Mouse (Mus musculus): Measurements from ENCODE around the gene Cbarp. TPM values are rescaled to one million over a fixed set of nuclear protein-coding genes. Genes with fewer than 3 reads are reported as not detected.
A peak's percentile ranks its signal among the peaks of the same experiment; 100 is the strongest.

The Cbarp gene
- polyA plus RNA-seq, 2 experiments, result 1.1 to 1.8 TPM

DNA sequence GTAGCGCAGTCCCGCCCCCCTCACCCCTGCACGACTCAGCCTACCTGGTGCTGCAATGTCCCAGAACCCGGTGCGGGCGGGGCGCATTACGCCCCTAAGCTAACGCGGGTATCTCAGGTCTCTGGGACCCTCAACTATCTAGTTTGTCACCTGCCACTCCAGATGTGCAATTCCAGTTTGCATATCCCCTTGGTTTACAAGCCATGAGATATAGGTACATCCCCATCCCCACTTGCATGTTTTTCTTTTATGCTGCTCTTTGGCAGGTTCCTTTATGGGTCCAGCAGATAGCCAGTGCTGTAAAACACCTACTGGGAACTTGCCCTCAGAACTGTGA is 1.2 kb downstream of the Cbarp start:
- no peak overlapping the region; the same call in 1 of the 2 replicates for H3K9ac ChIP-seq (replicated peaks)
- H3K27ac ChIP-seq, result no peak overlapping the region
- peak overlapping the region; percentile 83 for H3K4me2 ChIP-seq (ENCODE audit: low read depth)
- TF ChIP-seq EP300 (IDR thresholded peaks at IDR 0.05; ENCODE audit: low read depth), result no peak
- no peak for TF ChIP-seq CTCF (IDR thresholded peaks at IDR 0.05; ENCODE audit: low read depth)
- H3K4me3 ChIP-seq (ENCODE audit: insufficient read depth in 1 of 2, low read depth in 2 of 2, low read length in 2 of 2), result peak overlapping the region; percentile 54 to 55
- peaks cover 2 to 24% of the 10 kb centered on the region in 2 experiments; a peak in 3 of 4 replicates for H3K4me1 ChIP-seq (replicated peaks; ENCODE audit: control insufficient read depth in 2 of 2, insufficient read depth in 2 of 2, low read length in 1 of 2)
- DNase-seq (ENCODE audit: low read depth in 3 of 3, low spot score in 3 of 3), result no peak
- ATAC-seq (ENCODE audit: insufficient read depth), result no peak
- H3K36me3 ChIP-seq (replicated peaks; ENCODE audit: control insufficient read depth, insufficient read depth, low read depth), result peaks cover 6% of the 10 kb centered on the region
- WGBS (ENCODE audit: insufficient replicate concordance), result 2% methylated on average over 10 of the region's 10 CpGs
- H3K9me3 ChIP-seq (ENCODE audit: control insufficient read depth, low read length), result no peaks in the 10 kb centered on the region
- H3K27me3 ChIP-seq (ENCODE audit: control insufficient read depth, insufficient read depth, low read length), result peaks cover 33% of the 10 kb centered on the region

DNA sequence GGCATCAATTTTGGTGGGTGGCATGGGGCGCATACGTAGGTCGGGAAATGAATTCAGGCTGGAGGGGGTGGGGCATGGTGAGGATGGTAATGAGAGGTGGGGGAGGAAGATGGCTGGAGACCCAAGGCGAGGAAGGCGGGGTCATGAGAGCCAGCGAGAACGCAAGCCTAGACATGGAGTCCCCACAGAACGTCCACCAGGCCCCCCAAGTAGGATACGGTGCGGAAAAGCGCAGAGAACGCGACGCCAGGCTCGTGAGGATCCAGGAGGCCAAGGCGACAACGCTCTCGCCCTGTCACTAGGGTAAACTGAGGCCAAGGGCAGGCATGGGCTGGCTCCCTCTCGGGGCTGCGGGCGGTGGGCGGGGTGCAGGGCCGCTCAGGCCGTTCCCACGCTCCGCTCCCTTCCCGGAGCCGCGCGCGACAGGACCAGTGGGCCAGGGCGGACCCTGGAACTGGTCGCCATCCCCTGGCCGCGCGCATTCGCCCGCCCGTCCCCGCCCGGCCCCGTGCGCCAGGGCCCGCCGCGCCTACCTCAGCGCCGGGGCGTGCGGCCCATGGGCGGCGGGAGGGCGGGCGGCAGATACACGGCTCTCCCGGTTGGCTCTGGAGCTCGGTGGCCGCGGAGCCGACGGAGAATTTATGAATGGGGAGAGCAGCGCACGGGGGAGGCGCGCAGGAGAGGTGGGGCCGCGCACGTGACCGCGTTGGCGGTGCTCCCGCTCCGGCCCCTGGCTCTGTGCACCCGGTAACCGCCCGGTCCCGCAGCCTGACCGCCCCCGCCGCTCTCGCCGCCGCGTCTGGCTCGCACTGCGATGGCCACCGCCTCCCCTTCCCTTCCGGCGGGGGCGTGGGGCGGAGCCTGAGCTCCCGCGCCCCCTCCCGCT is 1.8 kb downstream of the Cbarp start, which contains the start of gene Atp5d:
Gene Atp5d, plus strand, starts transcription at position 80 of the 886 bp plus-strand sequence.
- Histone ChIP-seq H3K4me2 (ENCODE audit: low read depth) (peak within 1 kb of the TSS; percentile 83), H3K9ac (replicated peaks) (peak within 1 kb of the TSS; percentile 43), H3K4me1 (replicated peaks; ENCODE audit: control insufficient read depth in 2 of 2, insufficient read depth in 2 of 2, low read length in 1 of 2) (peaks cover 2 to 24% of the 10 kb centered on the region in 2 experiments; a peak in 3 of 4 replicates), H3K27me3 (ENCODE audit: control insufficient read depth, insufficient read depth, low read length) (peaks cover 33% of the 10 kb centered on the region), H3K4me3 (ENCODE audit: insufficient read depth in 1 of 2, low read depth in 2 of 2, low read length in 2 of 2) (peak within 1 kb of the TSS; percentile 54 to 55), H3K9me3 (ENCODE audit: control insufficient read depth, low read length) (no peaks in the 10 kb centered on the region), H3K27ac (no peak within 1 kb of the TSS), H3K36me3 (replicated peaks; ENCODE audit: control insufficient read depth, insufficient read depth, low read depth) (no peaks in the 10 kb centered on the region)
- peak; percentile 5; the same call in 1 of the 2 replicates for ATAC-seq (ENCODE audit: insufficient read depth)
- TF ChIP-seq CTCF (IDR thresholded peaks at IDR 0.05; ENCODE audit: low read depth), result no peak
- no peak for TF ChIP-seq EP300 (IDR thresholded peaks at IDR 0.05; ENCODE audit: low read depth)
- under 1% methylated on average over 89 of the region's 94 CpGs for WGBS (ENCODE audit: insufficient replicate concordance)
- no peak for DNase-seq (ENCODE audit: low read depth in 3 of 3, low spot score in 3 of 3)

DNA sequence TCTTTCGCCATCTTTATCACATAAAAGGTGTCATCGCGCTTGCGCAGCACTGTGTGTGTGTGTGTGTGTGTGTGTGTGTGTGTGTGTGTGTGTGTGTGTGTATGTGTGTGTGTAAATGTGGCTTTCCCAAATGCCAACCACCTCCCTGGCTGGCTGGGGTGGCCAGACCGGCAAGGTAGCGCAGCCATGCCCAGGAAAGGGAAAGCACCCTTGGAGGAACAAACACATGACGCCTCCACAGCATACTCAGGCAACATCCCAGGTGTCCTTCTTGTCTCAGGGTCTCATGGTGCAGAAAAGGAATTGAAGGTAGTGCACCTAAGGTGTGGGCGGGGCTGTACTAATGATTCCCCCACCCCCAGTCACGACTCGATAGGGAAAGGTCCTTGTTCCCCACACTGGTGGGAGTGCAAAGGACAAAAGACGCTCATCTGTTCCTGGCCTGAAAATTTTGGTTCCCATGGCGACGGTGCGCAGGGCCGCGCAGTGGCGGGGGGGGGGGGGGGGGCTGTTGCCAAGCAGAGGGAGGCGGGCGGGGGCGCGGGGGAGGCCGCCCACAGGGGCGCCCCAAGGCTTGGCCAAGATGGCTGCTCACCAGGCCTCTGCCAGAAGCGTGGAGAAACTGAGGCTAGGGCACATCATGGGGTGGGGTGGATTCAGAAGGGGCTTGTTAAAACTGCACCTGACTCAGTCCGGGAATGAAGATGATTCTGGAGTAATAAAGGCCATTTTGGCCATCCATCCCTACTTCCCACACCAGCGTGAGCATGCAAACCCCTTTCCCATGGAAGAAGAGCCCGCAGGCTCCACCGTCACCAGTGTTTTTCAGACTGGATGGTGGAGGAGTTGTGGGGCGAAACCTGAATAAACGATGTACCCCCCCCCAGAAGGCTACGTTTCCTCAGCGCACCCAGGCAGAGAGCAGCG is 2.7 kb downstream of the Cbarp start:
- no peak for TF ChIP-seq CTCF (IDR thresholded peaks at IDR 0.05; ENCODE audit: low read depth)
- no peak for TF ChIP-seq EP300 (IDR thresholded peaks at IDR 0.05; ENCODE audit: low read depth)
- H3K4me2 ChIP-seq (ENCODE audit: low read depth), result peak overlapping the region; percentile 83
- DNase-seq (ENCODE audit: low read depth in 3 of 3, low spot score in 3 of 3), result no peak
- ATAC-seq (ENCODE audit: insufficient read depth), result no peak
- H3K9me3 ChIP-seq (ENCODE audit: control insufficient read depth, low read length), result no peaks in the 10 kb centered on the region
- H3K36me3 ChIP-seq (replicated peaks; ENCODE audit: control insufficient read depth, insufficient read depth, low read depth), result no peaks in the 10 kb centered on the region
- 9% methylated on average over 27 of the region's 33 CpGs for WGBS (ENCODE audit: insufficient replicate concordance)
- peaks cover 2 to 23% of the 10 kb centered on the region in 2 experiments; a peak in 3 of 4 replicates for H3K4me1 ChIP-seq (replicated peaks; ENCODE audit: control insufficient read depth in 2 of 2, insufficient read depth in 2 of 2, low read length in 1 of 2)
- peaks cover 33% of the 10 kb centered on the region for H3K27me3 ChIP-seq (ENCODE audit: control insufficient read depth, insufficient read depth, low read length)
- no peak overlapping the region for H3K27ac ChIP-seq
- H3K9ac ChIP-seq (replicated peaks), result no peak overlapping the region
- H3K4me3 ChIP-seq (ENCODE audit: insufficient read depth in 1 of 2, low read depth in 2 of 2, low read length in 2 of 2), result peak overlapping the region; percentile 54 to 55; a peak in 3 of 4 replicates

DNA sequence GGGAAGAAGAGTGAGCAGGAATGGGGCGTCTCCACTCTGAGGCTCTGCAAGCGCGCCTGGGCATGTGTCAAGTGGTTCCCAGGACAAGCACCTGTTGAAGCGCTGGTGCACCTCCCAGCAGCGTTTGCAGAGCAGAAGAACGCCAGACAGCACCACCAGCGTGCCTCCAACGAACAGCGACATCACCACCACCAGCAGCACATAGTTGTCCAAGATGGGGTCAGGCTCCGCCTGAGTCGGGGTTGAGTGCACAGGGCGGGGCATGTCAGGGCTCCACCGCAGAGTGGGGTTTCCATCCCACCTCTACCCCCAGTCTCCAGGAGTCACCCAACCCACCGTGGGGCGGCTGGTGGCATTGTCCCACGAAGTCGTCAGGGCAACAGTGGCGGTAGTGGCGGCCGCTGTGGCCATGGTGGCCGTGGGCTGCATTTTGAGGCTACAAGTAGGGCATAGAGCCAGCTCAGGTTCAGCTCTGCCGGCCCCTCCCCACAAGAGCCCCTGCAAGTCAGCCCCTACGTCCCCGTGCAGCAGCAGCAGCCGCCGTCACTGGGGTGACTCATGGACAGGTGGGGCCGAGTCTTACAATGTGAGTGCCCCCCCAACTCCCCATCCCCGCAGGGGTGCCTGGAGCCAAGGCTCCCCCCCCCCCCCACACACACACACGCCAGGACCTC is 3.5 kb downstream of the Cbarp start:
- H3K9me3 ChIP-seq (ENCODE audit: control insufficient read depth, low read length), result no peaks in the 10 kb centered on the region
- no peak overlapping the region for H3K9ac ChIP-seq (replicated peaks)
- 2% methylated on average over 29 of the region's 29 CpGs for WGBS (ENCODE audit: insufficient replicate concordance)
- H3K27ac ChIP-seq, result no peak overlapping the region
- H3K4me1 ChIP-seq (replicated peaks; ENCODE audit: control insufficient read depth in 2 of 2, insufficient read depth in 2 of 2, low read length in 1 of 2), result peaks cover 2 to 20% of the 10 kb centered on the region in 2 experiments; a peak in 3 of 4 replicates
- H3K27me3 ChIP-seq (ENCODE audit: control insufficient read depth, insufficient read depth, low read length), result peaks cover 33% of the 10 kb centered on the region
- ATAC-seq (ENCODE audit: insufficient read depth) (no peak), DNase-seq (ENCODE audit: low read depth in 3 of 3, low spot score in 3 of 3) (no peak)
- no peak for TF ChIP-seq CTCF (IDR thresholded peaks at IDR 0.05; ENCODE audit: low read depth)
- TF ChIP-seq EP300 (IDR thresholded peaks at IDR 0.05; ENCODE audit: low read depth), result no peak
- peak overlapping the region in 1 of 2 experiments; percentile 23; a peak in 2 of 4 replicates for H3K4me3 ChIP-seq (ENCODE audit: insufficient read depth in 1 of 2, low read depth in 2 of 2, low read length in 2 of 2)
- no peaks in the 10 kb centered on the region for H3K36me3 ChIP-seq (replicated peaks; ENCODE audit: control insufficient read depth, insufficient read depth, low read depth)
- H3K4me2 ChIP-seq (ENCODE audit: low read depth), result peak overlapping the region; percentile 83

Data from liver, embryonic 14.5 days (tissue).